Comparison of ENCODE assay signal across 17 mouse cellular contexts in genomic region chr15:92743624-92744023, GRCm38 (mm10).
DNase-seq lines count a peak whose midpoint lies in the region; ATAC-seq and TF ChIP-seq lines count a peak whose summit lies in the region.
"Had no signal": no experiment of that assay in that cellular context is flagged by ENCODE, and none has a peak within 500 bp of the region (broad histone marks: within the 10 kb centered on the region; RNA-seq: fewer than 3 reads in every experiment).

No protein-coding gene starts in this region.

- H3K4me1 ChIP-seq in forebrain, embryonic 11.5 days (replicated peaks; ENCODE audit: control insufficient read depth, insufficient read depth, low read length) = peaks cover 2% of the 10 kb centered on the region; the same call in 1 of the 2 replicates
- H3K4me1 ChIP-seq in forebrain, embryonic 10.5 days = peaks cover 7% of the 10 kb centered on the region
- peaks cover 17% of the 10 kb centered on the region for H3K4me1 ChIP-seq in forebrain, embryonic 13.5 days
- H3K4me1 ChIP-seq in midbrain, embryonic 15.5 days = peaks cover 7% of the 10 kb centered on the region; the same call in 1 of the 2 replicates
- no peaks in the 10 kb centered on the region for H3K4me1 ChIP-seq in liver, postnatal 0 days (ENCODE audit: insufficient read depth)

- WGBS in forebrain, embryonic 11.5 days = 47% methylated on average over 6 of the region's 6 CpGs
- 77% methylated on average over 6 of the region's 6 CpGs for WGBS in forebrain, embryonic 10.5 days
- 13% methylated on average over 6 of the region's 6 CpGs for WGBS in forebrain, embryonic 13.5 days
- 30% methylated on average over 6 of the region's 6 CpGs for whole genome bisulfite sequencing in midbrain, embryonic 15.5 days
- WGBS in liver, postnatal 0 days (ENCODE audit: insufficient replicate concordance) = 80% methylated on average over 6 of the region's 6 CpGs

- H3K36me3 ChIP-seq in forebrain, embryonic 11.5 days (ENCODE audit: control insufficient read depth, insufficient read depth, low read length) = no peaks in the 10 kb centered on the region
- no peaks in the 10 kb centered on the region for H3K36me3 ChIP-seq in forebrain, embryonic 10.5 days (replicated peaks)
- no peaks in the 10 kb centered on the region for H3K36me3 ChIP-seq in forebrain, embryonic 13.5 days (ENCODE audit: poor library complexity, severe bottlenecking)
- no peaks in the 10 kb centered on the region for H3K36me3 ChIP-seq in midbrain, embryonic 15.5 days (replicated peaks)
- no peaks in the 10 kb centered on the region for H3K36me3 ChIP-seq in liver, postnatal 0 days (replicated peaks; ENCODE audit: insufficient read depth, low read length)
- H3K36me3 ChIP-seq: limb, embryonic 13.5 days had no signal

- peak; percentile 87 for ATAC-seq in forebrain, embryonic 11.5 days (replicated peaks; ENCODE audit: low FRiP score)
- ATAC-seq in forebrain, embryonic 13.5 days = peak; percentile 92
- ATAC-seq in midbrain, embryonic 15.5 days (replicated peaks) = peak; percentile 56
- no peak for ATAC-seq in liver, postnatal 0 days

- H3K9me3 ChIP-seq in forebrain, embryonic 11.5 days (ENCODE audit: control insufficient read depth, low read length) = no peaks in the 10 kb centered on the region
- no peaks in the 10 kb centered on the region for H3K9me3 ChIP-seq in forebrain, embryonic 10.5 days
- no peaks in the 10 kb centered on the region for H3K9me3 ChIP-seq in forebrain, embryonic 13.5 days (replicated peaks)
- H3K9me3 ChIP-seq in midbrain, embryonic 15.5 days = no peaks in the 10 kb centered on the region
- no peaks in the 10 kb centered on the region for H3K9me3 ChIP-seq in liver, postnatal 0 days (ENCODE audit: low read length)
- H3K9me3 ChIP-seq: limb, embryonic 13.5 days had no signal

- no peak overlapping the region for H3K27ac ChIP-seq in forebrain, embryonic 11.5 days (ENCODE audit: low read depth, low read length)
- no peak overlapping the region for H3K27ac ChIP-seq in forebrain, embryonic 10.5 days
- peak overlapping the region; percentile 57 for H3K27ac ChIP-seq in forebrain, embryonic 13.5 days
- peak overlapping the region; percentile 48; the same call in 1 of the 2 replicates for H3K27ac ChIP-seq in midbrain, embryonic 15.5 days
- H3K27ac ChIP-seq in liver, postnatal 0 days (ENCODE audit: low read depth) = no peak overlapping the region
- H3K27ac ChIP-seq: limb, embryonic 13.5 days; macrophage had no signal

- TF ChIP-seq EP300 in liver, postnatal 0 days (IDR thresholded peaks at IDR 0.05; ENCODE audit: low read depth) = no peak

- H3K4me2 ChIP-seq in forebrain, embryonic 11.5 days (ENCODE audit: low read depth, low read length, severe bottlenecking) = no peak overlapping the region
- H3K4me2 ChIP-seq in forebrain, embryonic 13.5 days = peak overlapping the region; percentile 3
- H3K4me2 ChIP-seq in midbrain, embryonic 15.5 days = no peak overlapping the region
- H3K4me2 ChIP-seq in liver, postnatal 0 days (ENCODE audit: low read depth, low read length) = no peak overlapping the region
- H3K4me2 ChIP-seq: heart, embryonic 11.5 days; limb, embryonic 13.5 days had no signal

- no peak for TF ChIP-seq CTCF in liver, postnatal 0 days (IDR thresholded peaks at IDR 0.05; ENCODE audit: low read depth)

- DNase-seq in forebrain, embryonic 11.5 days (ENCODE audit: low spot score) = peak; percentile 54
- no peak for DNase-seq in forebrain, embryonic 10.5 days (ENCODE audit: extremely low spot score, low spot score)
- DNase-seq in Muller cell, postnatal 12 days (ENCODE audit: inconsistent ontology term) = peak; percentile 18
- DNase-seq in liver, postnatal 0 days = no peak
- no peak for DNase-seq in thymus, postnatal 10 days (ENCODE audit: low spot score in 2 of 2)
- DNase-seq in kidney, adult 11 months = no peak
- DNase-seq: adrenal gland, postnatal 14 days; gastrocnemius, postnatal 10 days; heart, postnatal 36 days; kidney, adult 2 months; kidney, postnatal 36 days had no signal

- no peak overlapping the region for H3K4me3 ChIP-seq in forebrain, embryonic 11.5 days (ENCODE audit: low read depth, low read length)
- H3K4me3 ChIP-seq in forebrain, embryonic 10.5 days = no peak overlapping the region
- H3K4me3 ChIP-seq in forebrain, embryonic 13.5 days = no peak overlapping the region
- H3K4me3 ChIP-seq in midbrain, embryonic 15.5 days = no peak overlapping the region
- no peak overlapping the region for H3K4me3 ChIP-seq in liver, postnatal 0 days (ENCODE audit: low read depth, low read length)
- H3K4me3 ChIP-seq: limb, embryonic 13.5 days; myocyte had no signal

- H3K27me3 ChIP-seq in forebrain, embryonic 11.5 days (ENCODE audit: control insufficient read depth, insufficient read depth, low read length) = no peaks in the 10 kb centered on the region
- no peaks in the 10 kb centered on the region for H3K27me3 ChIP-seq in forebrain, embryonic 10.5 days (ENCODE audit: poor library complexity, severe bottlenecking)
- no peaks in the 10 kb centered on the region for H3K27me3 ChIP-seq in forebrain, embryonic 13.5 days
- no peaks in the 10 kb centered on the region for H3K27me3 ChIP-seq in midbrain, embryonic 15.5 days (replicated peaks)
- H3K27me3 ChIP-seq in liver, postnatal 0 days (ENCODE audit: insufficient read depth, low read length) = no peaks in the 10 kb centered on the region
- H3K27me3 ChIP-seq: limb, embryonic 13.5 days had no signal

- H3K9ac ChIP-seq in forebrain, embryonic 11.5 days (ENCODE audit: low read length) = no peak overlapping the region
- no peak overlapping the region for H3K9ac ChIP-seq in forebrain, embryonic 13.5 days
- no peak overlapping the region for H3K9ac ChIP-seq in midbrain, embryonic 15.5 days
- no peak overlapping the region for H3K9ac ChIP-seq in liver, postnatal 0 days (replicated peaks)
- H3K9ac ChIP-seq: limb, embryonic 13.5 days had no signal

Comparison
In these comparisons a context has a peak if more than half of its experiments do, and no peak if none do; other contexts are left out.
1. DNase-seq: peak in forebrain, embryonic 11.5 days (single experiment) and Muller cell, postnatal 12 days (single experiment); none in forebrain, embryonic 10.5 days (single experiment), liver, postnatal 0 days (single experiment), thymus, postnatal 10 days (0 of 2) and kidney, adult 11 months (single experiment).
2. H3K27ac ChIP-seq: peak in forebrain, embryonic 13.5 days (single experiment) and midbrain, embryonic 15.5 days (single experiment); none in forebrain, embryonic 11.5 days (single experiment), forebrain, embryonic 10.5 days (single experiment) and liver, postnatal 0 days (single experiment).